Mouse (Mus musculus): Measurements from ENCODE around the gene Usp37.
A peak's percentile ranks its signal among the peaks of the same experiment; 100 is the strongest.

- no peak for TF ChIP-seq CTCF (IDR thresholded peaks at IDR 0.05; ENCODE audit: extremely low read depth, insufficient read depth, low read length)
- peak; percentile 92 for TF ChIP-seq POLR2A (IDR thresholded peaks at IDR 0.05; ENCODE audit: extremely low read depth, insufficient read depth, low read length)
Observed at GRCm38 (mm10) chr1:74505721-74506464, 38.2 kb downstream of the Usp37 start, which contains the start of gene Cnot9.

Measured in cortical plate, adult 2 months (tissue).